Mouse (Mus musculus): ENCODE results near the gene Coq10a.

DNA sequence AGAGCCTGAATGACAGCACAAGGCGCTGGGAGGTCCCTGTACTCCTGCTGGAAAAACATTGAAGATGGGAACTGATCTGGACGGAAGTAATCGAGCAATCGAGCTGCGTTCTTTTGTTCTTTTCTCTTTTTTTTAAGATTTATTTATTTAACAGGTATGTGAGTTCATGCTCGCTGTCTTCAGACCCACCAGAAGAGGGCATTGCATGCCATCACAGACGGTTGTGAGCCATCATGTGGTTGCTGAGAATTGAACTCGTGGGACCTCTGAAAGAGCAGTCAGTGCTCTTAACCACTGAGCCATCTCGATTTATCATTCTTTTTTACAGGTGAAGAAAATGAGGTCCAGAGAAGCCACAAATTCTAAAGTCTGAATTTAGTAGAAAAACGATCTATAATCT, 41.2 kb downstream of the Coq10a start:
- TF ChIP-seq TAL1 (IDR thresholded peaks at IDR 0.05; ENCODE audit: low read length) (no peak), GATA1 (IDR thresholded peaks at IDR 0.05; ENCODE audit: low read length) (no peak)

Measured in erythroblast, embryonic 14.5 days (primary cell).